Mouse (Mus musculus) frontal cortex, postnatal 14 days (tissue): ENCODE data around the gene Notch2.
"Not testable (repeated sequence)": the region's sequence is repeated elsewhere in the genome, so short reads cannot be mapped to it uniquely, and the experiment has no call there.

Experiments
- DNase-seq, 2 experiments: peaks; one replicate each; pipeline ENCODE4 v3.0.0; 2022; ENCODE audit warnings: low spot score in 2 of 2

Gene Notch2

DNA sequence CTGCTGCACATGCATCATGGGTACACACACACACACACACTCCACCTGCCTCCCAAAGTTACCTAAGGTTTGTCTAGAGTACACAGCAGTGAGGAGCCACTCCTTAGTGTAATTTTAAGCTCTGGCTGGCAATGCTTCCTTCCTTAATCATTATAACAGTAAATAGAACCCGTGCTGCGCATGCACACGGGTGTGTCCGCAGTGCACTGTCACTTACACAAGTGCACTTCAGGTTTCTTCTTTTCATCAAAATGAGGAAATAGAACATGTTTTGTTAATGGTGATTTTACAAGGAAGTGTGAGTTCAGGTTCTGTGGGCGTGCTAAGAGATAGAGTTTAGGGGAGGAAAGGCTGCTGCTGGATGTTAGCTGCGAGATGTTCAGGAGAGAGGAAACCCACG is 17.8 kb downstream of the Notch2 start:
- DNase-seq = no peak

DNA sequence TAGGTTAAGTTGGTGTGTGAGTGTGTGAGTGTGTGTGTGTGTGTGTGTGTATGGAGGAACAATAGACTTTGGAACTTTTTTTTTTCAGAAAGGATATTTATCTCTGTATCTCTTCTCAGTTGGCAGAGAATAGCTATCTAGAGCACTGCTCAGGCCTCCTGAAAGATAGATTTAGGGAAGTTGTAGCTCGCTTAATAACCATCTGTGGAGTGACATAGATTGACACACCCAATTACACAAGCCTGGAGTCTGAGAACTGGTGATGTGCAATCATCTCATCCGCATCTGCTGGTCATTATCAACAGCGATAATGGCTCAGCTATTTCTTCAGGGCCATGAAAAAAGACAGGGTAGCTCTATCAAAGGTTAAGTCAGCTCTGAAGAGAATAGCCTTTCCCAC is 18.9 kb downstream of the Notch2 start:
- DNase-seq = no peak

GRCm38 (mm10) chr3:98032944-98033343 is 19.6 kb downstream of the Notch2 start:
- no peak for DNase-seq

- DNase-seq = no peak
These were observed 21.6 kb downstream of the Notch2 start for GRCm38 (mm10) chr3:98034622-98035593.

DNA sequence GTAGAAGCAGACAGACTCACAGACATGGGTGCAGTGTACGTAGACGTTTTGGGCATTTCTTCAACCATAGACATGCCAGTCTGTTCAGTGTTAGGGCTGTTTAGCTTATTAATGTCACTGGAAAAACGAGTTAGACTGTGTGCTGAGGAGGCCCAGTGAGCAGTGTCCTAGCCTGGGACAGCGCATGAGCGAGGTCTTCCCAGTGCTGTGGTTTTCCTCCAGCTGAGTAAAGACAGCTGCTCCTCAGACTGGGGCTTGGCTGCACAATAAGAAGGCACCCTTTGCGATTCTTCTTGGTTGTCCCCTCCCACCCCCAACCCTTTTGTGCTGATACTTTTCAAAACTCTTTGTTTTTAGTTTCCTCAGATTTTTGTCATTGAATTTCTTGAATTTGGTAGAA is 22.8 kb downstream of the Notch2 start:
- no peak for DNase-seq

GRCm38 (mm10) chr3:98037151-98037550 is 23.8 kb downstream of the Notch2 start:
- DNase-seq = no peak

- DNase-seq = no peak
These were observed 25.3 kb downstream of the Notch2 start for GRCm38 (mm10) chr3:98038658-98039057.

- no peak for DNase-seq
These were observed 25.9 kb downstream of the Notch2 start for GRCm38 (mm10) chr3:98039223-98039622.

DNA sequence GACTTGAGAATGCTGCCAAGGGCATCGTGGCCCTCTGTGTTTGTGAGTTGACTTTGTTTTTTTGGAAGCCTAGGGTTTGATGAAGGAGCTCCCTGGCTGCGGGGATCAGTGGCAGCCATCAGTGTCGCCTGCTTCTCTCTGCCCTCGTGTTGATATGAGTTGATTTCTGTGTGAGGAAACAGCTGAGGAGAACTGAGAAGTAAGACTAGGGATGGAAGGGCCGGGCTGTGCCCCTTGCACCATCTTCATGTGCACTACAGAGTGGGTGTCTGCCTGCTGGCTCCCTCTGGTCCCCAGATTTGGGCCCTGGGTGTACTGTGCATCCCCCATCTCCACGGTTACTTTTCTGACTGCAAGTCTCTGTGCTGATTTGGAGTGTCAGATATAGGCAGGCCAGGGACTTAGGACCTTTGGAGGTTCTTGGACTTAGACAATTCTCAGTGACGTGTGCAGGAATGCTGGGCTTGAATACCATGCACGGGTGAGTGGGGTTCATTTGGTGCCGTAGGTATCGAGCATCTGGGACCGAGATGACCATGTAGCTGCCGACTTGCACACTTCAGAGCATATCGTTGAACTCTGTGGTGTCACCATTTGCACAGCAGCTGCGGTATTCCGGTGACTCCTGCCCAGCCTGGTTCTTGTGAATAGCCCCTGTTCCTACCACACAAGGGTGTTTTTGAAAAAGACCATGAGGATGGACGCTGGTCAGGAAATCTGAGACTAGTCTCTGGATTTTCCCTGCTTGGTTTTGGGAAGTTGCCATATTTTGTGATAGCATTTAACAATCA is 26.5 kb downstream of the Notch2 start:
- DNase-seq = no peak

- DNase-seq = no peak
These were observed 27.5 kb downstream of the Notch2 start for GRCm38 (mm10) chr3:98040836-98041235.

- no peak for DNase-seq
These were observed 29.0 kb downstream of the Notch2 start for GRCm38 (mm10) chr3:98042301-98042700.

DNA sequence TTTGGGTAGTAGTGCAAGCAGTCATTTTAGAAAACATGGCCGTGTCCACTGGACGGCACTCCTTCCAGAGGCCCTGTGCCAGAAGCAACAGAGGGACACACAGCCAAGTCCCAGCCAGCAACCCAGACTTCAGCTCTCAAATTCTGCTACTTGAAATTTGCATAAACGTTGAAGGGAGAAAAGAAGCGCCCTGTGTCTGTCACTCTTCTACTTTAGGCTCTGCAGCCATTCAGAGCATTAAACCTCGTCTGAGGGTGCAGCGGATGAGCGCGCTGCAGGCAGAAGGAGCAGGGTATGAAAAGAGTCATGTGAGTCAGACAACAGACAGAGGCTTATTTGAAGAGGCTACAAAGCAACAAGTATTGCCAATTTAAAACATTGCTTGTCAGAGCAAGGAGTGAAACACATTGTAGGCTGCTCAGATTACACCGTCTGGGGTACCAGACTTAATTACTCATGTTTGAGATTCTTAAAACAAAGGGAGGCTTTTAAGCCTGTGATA is 29.7 kb downstream of the Notch2 start:
- no peak for DNase-seq

- no peak for DNase-seq
These were observed 30.3 kb downstream of the Notch2 start for GRCm38 (mm10) chr3:98043669-98044068.

DNA sequence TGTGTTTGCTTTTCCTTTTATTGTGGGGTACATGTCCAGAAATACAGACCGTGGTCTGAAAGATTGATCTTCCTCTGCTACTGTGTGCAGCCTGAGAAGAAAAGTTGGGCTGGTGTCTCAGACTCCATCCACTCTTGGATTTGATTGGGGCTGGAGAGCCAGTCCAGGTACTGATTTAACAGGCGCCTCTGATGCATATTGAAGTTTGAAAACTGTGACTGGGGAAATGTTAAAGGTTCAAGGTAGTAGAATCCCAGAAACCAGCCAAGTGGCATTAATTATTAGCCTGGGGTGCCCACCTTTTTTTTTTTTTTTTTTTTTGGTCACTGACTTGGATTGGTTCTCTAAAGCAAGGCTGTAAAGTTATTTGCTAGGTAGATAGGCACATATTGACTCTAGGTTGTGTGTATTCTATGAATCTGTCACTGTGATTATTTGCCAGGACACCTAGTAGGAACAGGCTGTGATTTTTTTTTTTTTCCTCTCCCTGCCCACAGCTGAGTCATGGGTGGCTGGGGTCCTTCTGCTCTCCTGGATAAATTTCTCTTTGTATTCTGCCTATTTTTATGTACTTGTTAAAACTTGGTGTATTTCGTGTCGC is 31.5 kb downstream of the Notch2 start:
- no peak for DNase-seq

- no peak for DNase-seq
These were observed 32.3 kb downstream of the Notch2 start for GRCm38 (mm10) chr3:98045465-98046148.

- DNase-seq = no peak
These were observed 33.0 kb downstream of the Notch2 start for GRCm38 (mm10) chr3:98046305-98046704.

GRCm38 (mm10) chr3:98049671-98050070 is 36.3 kb downstream of the Notch2 start:
- no peak for DNase-seq

GRCm38 (mm10) chr3:98050086-98050485 is 36.8 kb downstream of the Notch2 start:
- DNase-seq = not testable (repeated sequence)

- no peak for DNase-seq
These were observed 37.4 kb downstream of the Notch2 start for GRCm38 (mm10) chr3:98050492-98051406.

- no peak for DNase-seq
These were observed 38.2 kb downstream of the Notch2 start for GRCm38 (mm10) chr3:98051407-98051968.
